Mouse (Mus musculus): ENCODE measurements at regions not wholly inside any gene's neighbourhood (a gene's known extent, or its start where the extent isn't known, plus 50 kb on each side); places are given as distances from the start of the nearest gene placed in this dataset.
"Not testable (repeated sequence)": the region's sequence is repeated elsewhere in the genome, so short reads cannot be mapped to it uniquely, and the experiment has no call there.

DNA sequence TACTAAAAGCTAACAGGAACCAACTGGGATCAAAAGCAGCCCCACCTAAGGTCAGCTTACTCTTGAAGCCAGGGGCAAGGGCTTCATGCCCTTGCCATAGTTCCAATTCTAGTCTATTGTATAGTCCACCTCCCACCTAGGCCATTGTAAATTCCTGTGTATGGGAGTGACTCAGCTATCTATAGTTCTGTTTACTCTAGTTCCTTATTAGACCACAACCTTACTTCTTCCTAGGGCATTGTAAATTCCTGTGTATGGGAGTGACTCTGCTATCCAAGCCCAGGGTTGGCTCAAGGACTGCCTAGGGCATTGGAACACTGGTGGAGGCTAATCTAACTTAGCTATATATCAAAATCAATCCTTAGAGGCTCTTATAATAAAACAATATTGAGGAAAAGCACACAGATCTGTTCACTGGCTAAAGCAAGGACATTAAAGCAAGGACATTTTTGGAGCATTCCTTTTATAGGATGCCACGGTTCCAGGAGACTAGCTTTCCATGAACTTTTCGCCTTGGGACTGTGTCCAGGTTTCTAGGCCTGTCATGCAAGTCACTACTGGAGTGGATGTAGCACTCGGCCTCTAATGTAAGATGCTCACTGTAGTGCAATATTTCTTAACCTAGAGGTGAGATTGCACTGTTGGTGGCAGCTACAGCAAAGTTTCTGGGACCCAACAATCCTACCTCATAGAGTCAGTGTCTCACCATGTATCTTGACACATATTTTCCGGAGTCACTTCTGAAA, 154.8 kb upstream of the 1700015G11Rik start:
- Histone ChIP-seq H3K36me3 (ENCODE audit: control insufficient read depth, insufficient read depth, low read length, poor library complexity, severe bottlenecking) (no peaks in the 10 kb centered on the region), H3K9me3 (replicated peaks; ENCODE audit: control insufficient read depth, insufficient read depth, low read length, poor library complexity, severe bottlenecking) (peaks cover 14% of the 10 kb centered on the region), H3K27ac (ENCODE audit: insufficient read depth, low read length) (peak overlapping the region; percentile 36), H3K4me1 (ENCODE audit: control insufficient read depth, insufficient read depth, low read length) (peaks cover 2% of the 10 kb centered on the region), H3K27me3 (ENCODE audit: control insufficient read depth, insufficient read depth, low read length, poor library complexity, severe bottlenecking) (no peaks in the 10 kb centered on the region), H3K4me3 (ENCODE audit: low read depth, low read length) (no peak overlapping the region), H3K9ac (ENCODE audit: low read depth, poor library complexity, severe bottlenecking) (no peak overlapping the region)
- TF ChIP-seq EP300 (IDR thresholded peaks at IDR 0.05; ENCODE audit: insufficient read depth, low read depth, low read length): no peak
- TF ChIP-seq CTCF (IDR thresholded peaks at IDR 0.05; ENCODE audit: low read depth, low read length): no peak
- TF ChIP-seq POLR2A (IDR thresholded peaks at IDR 0.05; ENCODE audit: insufficient read depth, low read length): no peak

GRCm38 (mm10) chr7:52164021-52164420, 148.5 kb upstream of the 1700015G11Rik start:
- H3K4me1 ChIP-seq (ENCODE audit: control insufficient read depth, insufficient read depth, low read length); H3K36me3 ChIP-seq (ENCODE audit: control insufficient read depth, insufficient read depth, low read length, poor library complexity, severe bottlenecking); H3K4me3 ChIP-seq (ENCODE audit: low read depth, low read length); H3K27me3 ChIP-seq (ENCODE audit: control insufficient read depth, insufficient read depth, low read length, poor library complexity, severe bottlenecking); H3K9ac ChIP-seq (ENCODE audit: low read depth, poor library complexity, severe bottlenecking); H3K27ac ChIP-seq (ENCODE audit: insufficient read depth, low read length): not testable (repeated sequence)
- H3K9me3 ChIP-seq (replicated peaks; ENCODE audit: control insufficient read depth, insufficient read depth, low read length, poor library complexity, severe bottlenecking): peaks cover 41% of the 10 kb centered on the region

DNA sequence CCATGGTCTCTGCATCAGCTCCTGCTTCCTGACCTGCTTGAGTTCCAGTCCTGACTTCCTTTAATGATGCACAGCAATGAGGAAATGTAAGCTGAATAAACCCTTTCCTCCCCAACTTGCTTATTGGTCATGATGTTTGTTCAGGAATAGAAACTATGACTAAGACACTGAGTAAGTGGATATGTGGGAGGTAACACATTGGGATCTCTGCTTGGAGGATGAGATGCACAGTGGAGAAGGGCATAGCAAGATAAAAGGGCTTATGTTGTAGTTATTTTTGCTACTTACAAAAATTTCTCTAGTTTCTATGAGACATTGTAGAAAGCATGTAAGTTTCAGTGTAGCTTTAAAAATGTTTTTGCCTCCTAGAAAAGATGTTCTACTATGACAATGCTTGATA, 143.9 kb upstream of the 1700015G11Rik start:
- H3K27ac ChIP-seq (ENCODE audit: insufficient read depth, low read length): no peak overlapping the region
- TF ChIP-seq EP300 (IDR thresholded peaks at IDR 0.05; ENCODE audit: insufficient read depth, low read depth, low read length): no peak
- TF ChIP-seq POLR2A (IDR thresholded peaks at IDR 0.05; ENCODE audit: insufficient read depth, low read length): no peak
- no peak for TF ChIP-seq CTCF (IDR thresholded peaks at IDR 0.05; ENCODE audit: low read depth, low read length)
- no peak overlapping the region for H3K9ac ChIP-seq (ENCODE audit: low read depth, poor library complexity, severe bottlenecking)
- H3K9me3 ChIP-seq (replicated peaks; ENCODE audit: control insufficient read depth, insufficient read depth, low read length, poor library complexity, severe bottlenecking): peaks cover 19% of the 10 kb centered on the region
- H3K4me3 ChIP-seq (ENCODE audit: low read depth, low read length): no peak overlapping the region
- H3K36me3 ChIP-seq (ENCODE audit: control insufficient read depth, insufficient read depth, low read length, poor library complexity, severe bottlenecking): no peaks in the 10 kb centered on the region
- H3K27me3 ChIP-seq (ENCODE audit: control insufficient read depth, insufficient read depth, low read length, poor library complexity, severe bottlenecking): no peaks in the 10 kb centered on the region
- no peaks in the 10 kb centered on the region for H3K4me1 ChIP-seq (ENCODE audit: control insufficient read depth, insufficient read depth, low read length)

DNA sequence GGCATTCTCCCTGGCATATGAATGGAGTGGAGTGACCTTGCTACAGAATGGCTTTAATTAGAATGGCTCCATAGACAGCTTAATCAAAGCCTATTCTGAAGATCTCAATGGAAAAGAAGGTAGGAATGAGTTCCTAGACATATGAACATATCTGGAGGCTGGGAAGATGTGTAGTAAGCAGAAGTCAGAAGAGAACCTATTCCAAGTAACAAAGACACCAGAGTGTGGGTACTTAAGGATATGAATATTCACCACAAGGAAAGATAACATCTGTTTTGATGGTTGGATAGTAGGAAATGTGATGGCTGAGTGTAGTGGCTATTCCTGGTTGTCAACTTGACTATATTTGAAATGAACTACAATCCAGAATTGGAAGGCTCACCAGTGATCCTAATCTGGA, 142.2 kb upstream of the 1700015G11Rik start:
- Histone ChIP-seq H3K9me3 (replicated peaks; ENCODE audit: control insufficient read depth, insufficient read depth, low read length, poor library complexity, severe bottlenecking) (peaks cover 4% of the 10 kb centered on the region), H3K27me3 (ENCODE audit: control insufficient read depth, insufficient read depth, low read length, poor library complexity, severe bottlenecking) (no peaks in the 10 kb centered on the region), H3K36me3 (ENCODE audit: control insufficient read depth, insufficient read depth, low read length, poor library complexity, severe bottlenecking) (no peaks in the 10 kb centered on the region), H3K9ac (ENCODE audit: low read depth, poor library complexity, severe bottlenecking) (no peak overlapping the region), H3K4me1 (ENCODE audit: control insufficient read depth, insufficient read depth, low read length) (no peaks in the 10 kb centered on the region), H3K4me3 (ENCODE audit: low read depth, low read length) (no peak overlapping the region), H3K27ac (ENCODE audit: insufficient read depth, low read length) (no peak overlapping the region)
- TF ChIP-seq EP300 (IDR thresholded peaks at IDR 0.05; ENCODE audit: insufficient read depth, low read depth, low read length): no peak
- no peak for TF ChIP-seq POLR2A (IDR thresholded peaks at IDR 0.05; ENCODE audit: insufficient read depth, low read length)
- no peak for TF ChIP-seq CTCF (IDR thresholded peaks at IDR 0.05; ENCODE audit: low read depth, low read length)

- no peaks in the 10 kb centered on the region for H3K36me3 ChIP-seq (ENCODE audit: control insufficient read depth, insufficient read depth, low read length, poor library complexity, severe bottlenecking)
- H3K4me3 ChIP-seq (ENCODE audit: low read depth, low read length): no peak overlapping the region
- no peaks in the 10 kb centered on the region for H3K9me3 ChIP-seq (replicated peaks; ENCODE audit: control insufficient read depth, insufficient read depth, low read length, poor library complexity, severe bottlenecking)
- H3K9ac ChIP-seq (ENCODE audit: low read depth, poor library complexity, severe bottlenecking): no peak overlapping the region
- H3K27ac ChIP-seq (ENCODE audit: insufficient read depth, low read length): no peak overlapping the region
- TF ChIP-seq CTCF (IDR thresholded peaks at IDR 0.05; ENCODE audit: low read depth, low read length): no peak
- no peak for TF ChIP-seq EP300 (IDR thresholded peaks at IDR 0.05; ENCODE audit: insufficient read depth, low read depth, low read length)
- no peak for TF ChIP-seq POLR2A (IDR thresholded peaks at IDR 0.05; ENCODE audit: insufficient read depth, low read length)
- H3K4me1 ChIP-seq (ENCODE audit: control insufficient read depth, insufficient read depth, low read length): no peaks in the 10 kb centered on the region
- H3K27me3 ChIP-seq (ENCODE audit: control insufficient read depth, insufficient read depth, low read length, poor library complexity, severe bottlenecking): no peaks in the 10 kb centered on the region
Measured at GRCm38 (mm10) chr7:52120189-52120588, 104.7 kb upstream of the 1700015G11Rik start.

Measured in ES-Bruce4 (cell line).